Mouse (Mus musculus) CH12.LX (cell line): Measurements from ENCODE around the gene Dcbld1. TPM values are rescaled to one million over a fixed set of nuclear protein-coding genes. Genes with fewer than 3 reads are reported as not detected.
"Not testable (repeated sequence)": the region's sequence is repeated elsewhere in the genome, so short reads cannot be mapped to it uniquely, and the experiment has no call there.

Experiments
- DNase-seq: peaks from one replicate; pipeline ENCODE4 v3.0.0-alpha.2; 2013; ENCODE audit errors: extremely low read depth
- H3K27ac ChIP-seq: 2 replicates; pipeline ENCODE4 v1.5.1; 2012; ENCODE audit warnings: low read depth, mild to moderate bottlenecking, control low read depth, moderate library complexity; ENCODE audit not compliant: insufficient read depth
- H3K27me3 ChIP-seq: replicated peaks from 2 replicates; pipeline ENCODE3; 2012; ENCODE audit warnings: inconsistent platforms
- H3K36me3 ChIP-seq, 2 experiments: replicated peaks in 1 of 2; 2 replicates each; pipeline versions ENCODE3 to v1.6.1; 2012; ENCODE audit warnings: inconsistent platforms in 1 of 2, low read length in 1 of 2, mild to moderate bottlenecking in 1 of 2, mixed read lengths in 1 of 2, moderate library complexity in 1 of 2; ENCODE audit not compliant: control insufficient read depth in 1 of 2, insufficient read depth in 1 of 2
- H3K4me1 ChIP-seq, 2 experiments: 2 replicates each; pipeline ENCODE4 v1.6.1; 2012; ENCODE audit warnings: inconsistent platforms in 1 of 2, moderate library complexity in 1 of 2; ENCODE audit not compliant: insufficient read depth in 2 of 2, control insufficient read depth in 1 of 2
- H3K4me2 ChIP-seq: 2 replicates; pipeline ENCODE4 v1.6.1; 2012; ENCODE audit warnings: low read depth, mild to moderate bottlenecking, control low read depth; ENCODE audit not compliant: poor library complexity, insufficient read depth, severe bottlenecking
- H3K4me3 ChIP-seq, 3 experiments: fragments of 150-350 bp in 1 of 3; sonication (generic) in 1 of 3; replicated peaks in 1 of 3; 2 replicates each; pipeline versions ENCODE3 to v1.5.1; 2011 to 2012; ENCODE audit warnings: low read depth in 2 of 3, low read length in 2 of 3, mild to moderate bottlenecking in 2 of 3, moderate library complexity in 2 of 3, control low read depth in 1 of 3, improper control_type of control experiment in 1 of 3, inconsistent platforms in 1 of 3, mixed read lengths in 1 of 3; ENCODE audit not compliant: poor library complexity in 1 of 3
- H3K79me2 ChIP-seq: replicated peaks from 2 replicates; pipeline ENCODE4 v1.6.1; 2012; ENCODE audit warnings: mild to moderate bottlenecking, moderate library complexity; ENCODE audit not compliant: control insufficient read depth, poor library complexity, insufficient read depth, severe bottlenecking; ENCODE audit errors: extremely low read depth
- H3K9ac ChIP-seq: 2 replicates; pipeline ENCODE4 v1.6.1; 2012; ENCODE audit warnings: low read depth, mild to moderate bottlenecking, control low read depth, moderate library complexity; ENCODE audit not compliant: insufficient read depth
- H3K9me3 ChIP-seq: replicated peaks from 2 replicates; pipeline ENCODE3; 2012; ENCODE audit warnings: low read length, inconsistent platforms, mixed read lengths
- BHLHE40 ChIP-seq: IDR thresholded peaks from 2 replicates; pipeline ENCODE4 v1.6.1; 2011; ENCODE audit warnings: mild to moderate bottlenecking, low read depth, low read length, improper control_type of control experiment
- E2F4 ChIP-seq: IDR thresholded peaks from 2 replicates; pipeline ENCODE4 v1.6.1; 2011; ENCODE audit warnings: low read depth, low read length, improper control_type of control experiment; ENCODE audit not compliant: insufficient replicate concordance
- ELF1 ChIP-seq: IDR thresholded peaks from 2 replicates; pipeline ENCODE4 v1.6.1; 2014; ENCODE audit warnings: low read depth, mild to moderate bottlenecking, inconsistent platforms, low read length, improper control_type of control experiment
- GABPA ChIP-seq: IDR thresholded peaks from 2 replicates; pipeline ENCODE4 v1.6.1; 2012; ENCODE audit warnings: low read depth, low read length, improper control_type of control experiment, inconsistent platforms; ENCODE audit not compliant: insufficient replicate concordance
- JUND ChIP-seq: conservative IDR thresholded peaks from 2 replicates; pipeline ENCODE4 v1.6.1; 2011; ENCODE audit warnings: low read depth, low read length, improper control_type of control experiment
- MAZ ChIP-seq: IDR thresholded peaks from 2 replicates; pipeline ENCODE4 v1.6.1; 2012; ENCODE audit warnings: low read depth, mild to moderate bottlenecking, inconsistent platforms, low read length, improper control_type of control experiment, moderate library complexity
- NELFE ChIP-seq: IDR thresholded peaks from 2 replicates; pipeline ENCODE4 v1.6.1; 2011; ENCODE audit warnings: low read depth, low read length, improper control_type of control experiment
- NRF1 ChIP-seq: IDR thresholded peaks from 2 replicates; pipeline ENCODE4 v1.6.1; 2014; ENCODE audit warnings: low read depth, mild to moderate bottlenecking, inconsistent platforms, low read length, improper control_type of control experiment, moderate library complexity
- PAX5 ChIP-seq: IDR thresholded peaks from 2 replicates; pipeline ENCODE4 v1.6.1; 2012; ENCODE audit warnings: low read length, inconsistent platforms, mixed read lengths
- SIN3A ChIP-seq: IDR thresholded peaks from 2 replicates; pipeline ENCODE4 v1.6.1; 2012; ENCODE audit warnings: low read length, improper control_type of control experiment, inconsistent platforms
- SMC3 ChIP-seq: IDR thresholded peaks from 2 replicates; pipeline ENCODE4 v1.6.1; 2011; ENCODE audit warnings: low read depth, low read length, improper control_type of control experiment
- TCF12 ChIP-seq: IDR thresholded peaks from 2 replicates; pipeline ENCODE4 v1.6.1; 2014; ENCODE audit warnings: low read depth, mild to moderate bottlenecking, inconsistent platforms, low read length, improper control_type of control experiment
- UBTF ChIP-seq: IDR thresholded peaks from 2 replicates; pipeline ENCODE4 v1.6.1; 2012; ENCODE audit warnings: low read depth, mild to moderate bottlenecking, inconsistent platforms, low read length, improper control_type of control experiment, moderate library complexity
- USF2 ChIP-seq: conservative IDR thresholded peaks from 2 replicates; pipeline ENCODE4 v1.6.1; 2011; ENCODE audit warnings: low read depth, low read length, improper control_type of control experiment
- ZC3H11A ChIP-seq: IDR thresholded peaks from 2 replicates; pipeline ENCODE4 v1.6.1; 2012; ENCODE audit warnings: low read depth, mild to moderate bottlenecking, inconsistent platforms, low read length, improper control_type of control experiment
- ZNF384 ChIP-seq: IDR thresholded peaks from 2 replicates; pipeline ENCODE4 v1.6.1; 2012; ENCODE audit warnings: low read depth, low read length, improper control_type of control experiment, inconsistent platforms
- dilution Hi-C: fragments of 300-500 bp; cut with MboI; formaldehyde crosslinking; loops from 2 replicates; pipeline ENCODE4 v1.14.3; 2020; ENCODE audit warnings: low sequenced_read_pairs; ENCODE audit not compliant: extremely low pct_unique_long_range_greater_than_20kb, extremely low pct_ligation_motif_present
- in situ Hi-C: fragments of 300-500 bp; cut with MboI; formaldehyde crosslinking; loops from 3 replicates; pipeline ENCODE4 v1.14.3; 2019; ENCODE audit warnings: low sequenced_read_pairs, low pct_ligation_motif_present, low pct_unique_long_range_greater_than_20kb, mixed read lengths
- polyA plus RNA-seq: library from polyadenylated mRNA; unstranded; fragments of >175 nt; gene quantifications from 2 replicates; pipeline ENCODE4 v1.2.1, GENCODE M21; 2012; ENCODE audit warnings: low read depth; ENCODE audit not compliant: insufficient read length
- total RNA-seq, 2 experiments: library from RNA; depleted of rRNA; stranded (reverse); fragments of 300-350 nt in 1 of 2; fragments of >200 nt in 1 of 2; gene quantifications; 2 replicates each; pipeline ENCODE4 v1.2.3; 2012 to 2014

Gene Dcbld1
- total and polyA plus RNA-seq, 3 experiments, result 0.93 to 3.5 (median 2.7) TPM

- no peak for DNase-seq
- Histone ChIP-seq H3K9me3 (no peaks in the 10 kb centered on the region), H3K4me3 (no peak overlapping the region), H3K27ac (no peak overlapping the region), H3K27me3 (no peaks in the 10 kb centered on the region), H3K4me2 (no peak overlapping the region), H3K36me3 (no peaks in the 10 kb centered on the region), H3K9ac (no peak overlapping the region), H3K4me1 (peaks cover 3 to 6% of the 10 kb centered on the region in 2 experiments; a peak in 3 of 4 replicates), H3K79me2 (no peaks in the 10 kb centered on the region)
- dilution Hi-C loops, result no loop called here
- in situ Hi-C loops, result no loop called here
- TF ChIP-seq E2F4 (no peak), GABPA (no peak), ELF1 (no peak), TCF12 (no peak), JUND (no peak), SIN3A (no peak), SMC3 (no peak), NELFE (no peak), PAX5 (no peak), BHLHE40 (no peak), ZC3H11A (no peak), UBTF (no peak), ZNF384 (no peak), USF2 (no peak), MAZ (no peak), NRF1 (no peak)
Observed at GRCm38 (mm10) chr10:52289261-52289660, 55.8 kb downstream of the Dcbld1 start.

- H3K36me3 ChIP-seq, H3K4me2 ChIP-seq, H3K27me3 ChIP-seq, H3K9me3 ChIP-seq, in situ Hi-C loops, H3K4me1 ChIP-seq, H3K9ac ChIP-seq, dilution Hi-C loops, H3K4me3 ChIP-seq, H3K79me2 ChIP-seq, DNase-seq, H3K27ac ChIP-seq: not testable (repeated sequence)
Observed at GRCm38 (mm10) chr10:52292391-52292790, 59.0 kb downstream of the Dcbld1 start.
